Mouse (Mus musculus): Measurements from ENCODE around the gene Igsf9.

GRCm38 (mm10) chr1:172438621-172439020 lies 43.0 kb upstream of the Igsf9 start:
- TF ChIP-seq CTCF (IDR thresholded peaks at IDR 0.05; ENCODE audit: low read depth) (no peak), EP300 (IDR thresholded peaks at IDR 0.05; ENCODE audit: low read depth) (no peak)
